Mouse (Mus musculus) kidney, postnatal 14 days (tissue): Measurements from ENCODE around the gene Lcn6.
"Not testable (repeated sequence)": the region's sequence is repeated elsewhere in the genome, so short reads cannot be mapped to it uniquely, and the experiment has no call there.

Experiments used
- DNase-seq: peaks from one replicate; pipeline ENCODE4 v3.0.0; 2022; ENCODE audit warnings: mixed read lengths

Gene Lcn6

DNA sequence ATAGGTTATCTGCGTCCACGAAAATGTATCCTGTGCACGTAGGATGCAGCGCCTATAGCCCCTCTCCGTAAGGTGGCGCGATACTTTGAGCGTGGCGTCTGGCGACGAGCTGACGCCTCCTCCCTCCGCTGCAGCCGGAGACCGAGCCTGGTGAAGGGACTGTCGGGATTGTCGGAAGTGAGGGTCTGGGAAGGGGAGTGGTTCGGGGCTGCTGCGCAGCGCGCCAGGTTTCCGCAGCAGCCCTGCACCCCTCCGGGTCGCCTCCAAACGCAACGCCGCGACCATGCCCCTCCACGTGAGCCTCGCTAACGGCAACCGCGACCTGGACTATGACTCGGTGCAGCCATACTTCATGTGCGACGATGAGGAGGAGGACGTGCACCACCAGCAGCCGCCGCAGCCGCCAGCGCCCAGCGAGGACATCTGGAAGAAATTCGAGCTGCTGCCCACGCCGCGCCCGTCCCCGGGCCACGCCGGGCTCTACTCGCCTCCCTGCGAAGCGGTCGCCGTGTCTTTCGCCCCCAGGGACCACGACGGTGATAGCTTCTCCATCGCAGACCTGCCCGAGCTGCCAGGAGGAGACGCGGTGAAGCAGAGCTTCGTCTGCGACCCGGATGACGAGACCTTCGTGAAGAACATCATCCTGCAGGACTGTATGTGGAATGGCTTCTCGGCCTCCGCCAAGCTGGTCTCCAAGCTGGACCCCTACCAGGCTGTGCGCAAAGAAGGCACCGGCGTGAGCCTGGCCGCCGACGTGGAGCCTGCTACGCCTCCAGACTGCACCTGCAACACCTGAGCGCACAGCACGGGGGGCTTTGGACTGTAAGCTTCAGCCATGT is 30.3 kb downstream of the Lcn6 start, which contains the start of gene Bmyc:
Gene Bmyc (plus strand): TSS at position 97 of the 839 bp plus-strand sequence.
- peak; percentile 81 for DNase-seq

DNA sequence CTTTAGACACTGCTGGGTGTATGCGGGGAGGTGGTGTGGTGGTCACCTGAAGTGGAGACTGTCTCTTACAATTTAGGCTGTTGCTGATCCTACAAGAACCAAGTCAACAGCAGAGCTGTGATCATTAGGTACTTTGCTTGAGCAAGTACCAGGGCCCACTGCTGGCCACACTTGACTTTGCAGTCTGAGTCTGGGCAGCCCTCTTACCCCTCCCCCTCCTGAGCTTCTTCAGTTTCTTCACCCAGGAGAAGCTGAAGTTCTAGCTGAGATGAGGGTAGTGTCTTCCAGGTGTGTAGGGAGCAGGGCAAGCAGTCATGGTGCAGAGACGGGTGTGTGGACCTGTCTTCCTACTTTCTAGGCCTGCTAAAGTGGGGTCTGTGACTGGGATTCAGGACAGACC is 31.5 kb downstream of the Lcn6 start:
- DNase-seq = peak; percentile 32

DNA sequence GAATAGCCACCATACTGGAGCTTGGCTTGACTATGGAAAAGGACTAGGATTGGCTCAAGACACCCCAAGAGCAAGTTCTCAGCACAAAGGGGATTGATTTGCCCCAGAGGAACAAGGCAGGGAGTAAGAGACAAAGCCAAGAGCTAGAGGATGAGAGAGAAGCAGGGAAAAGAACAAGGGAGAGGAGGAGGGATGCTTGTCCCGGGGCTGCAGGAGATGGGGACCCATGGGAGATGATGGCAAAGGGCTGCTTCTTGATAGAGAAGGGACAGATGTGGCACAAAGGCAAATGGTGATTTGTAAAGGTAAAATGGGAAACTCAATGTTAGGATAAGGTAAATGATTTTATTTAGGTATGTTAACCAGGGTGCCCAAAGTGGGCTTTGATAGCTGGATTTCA is 32.5 kb downstream of the Lcn6 start:
- not testable (repeated sequence) for DNase-seq

DNA sequence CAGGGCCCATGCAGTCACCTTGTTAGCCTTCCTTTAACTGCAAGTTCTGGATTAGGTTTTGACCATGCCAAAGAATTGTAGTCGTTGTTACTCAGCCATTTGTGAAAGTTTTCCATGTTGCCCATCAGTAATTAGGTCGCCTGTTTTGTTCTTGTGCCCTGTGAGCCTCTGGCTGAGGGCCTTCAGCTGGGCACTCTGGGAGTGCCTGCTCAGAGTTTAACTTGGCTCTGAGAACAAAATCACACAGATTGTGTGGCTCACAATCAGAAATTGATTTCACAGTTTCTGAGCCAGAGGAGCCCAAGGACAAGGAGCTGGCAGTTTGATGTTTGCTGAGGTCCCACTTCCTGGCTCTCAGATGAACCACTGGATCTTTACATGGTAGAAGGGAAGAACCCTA is 33.2 kb downstream of the Lcn6 start:
- DNase-seq = not testable (repeated sequence)

DNA sequence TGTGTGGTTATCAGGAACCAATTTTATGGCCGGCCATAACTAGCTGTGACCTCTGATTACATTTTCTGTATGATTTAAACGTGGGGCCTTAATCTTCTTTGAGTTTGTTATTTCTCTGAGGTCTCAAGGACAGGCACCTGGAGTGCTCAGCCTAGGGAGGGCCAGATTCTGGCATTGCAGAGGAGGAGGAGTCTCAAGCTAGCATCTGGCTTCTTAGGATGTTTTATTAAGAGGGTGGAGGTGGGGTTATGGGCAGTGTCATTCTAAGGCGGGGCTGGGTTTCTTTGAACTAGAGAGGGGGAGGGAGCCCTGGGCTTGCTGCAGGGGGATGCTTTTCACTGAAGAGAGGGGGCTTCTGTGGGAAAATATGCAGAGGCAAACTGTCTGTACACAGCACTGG is 35.1 kb downstream of the Lcn6 start:
- DNase-seq = not testable (repeated sequence)

DNA sequence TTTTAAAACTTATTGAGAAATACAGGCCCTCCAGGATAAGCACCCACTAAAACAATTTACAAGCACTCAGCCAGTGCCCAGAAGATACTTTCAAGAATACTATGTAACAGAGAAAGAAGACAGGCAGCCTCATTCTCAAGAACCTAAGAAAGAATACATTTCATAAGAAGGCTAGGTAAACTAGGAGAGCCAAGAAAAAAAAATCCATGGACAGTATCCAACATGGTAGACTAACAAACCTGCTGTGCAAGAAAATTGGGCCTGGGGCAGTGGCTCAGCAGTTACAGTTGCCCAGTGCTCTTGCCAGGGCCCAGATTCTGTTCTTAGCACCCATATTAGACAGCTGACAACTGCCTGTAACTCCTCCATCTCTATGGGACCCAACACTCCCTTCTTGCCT is 40.6 kb downstream of the Lcn6 start:
- DNase-seq = no peak
